ENCODE assay signal across 8 mouse cellular contexts in the genomic region with DNA sequence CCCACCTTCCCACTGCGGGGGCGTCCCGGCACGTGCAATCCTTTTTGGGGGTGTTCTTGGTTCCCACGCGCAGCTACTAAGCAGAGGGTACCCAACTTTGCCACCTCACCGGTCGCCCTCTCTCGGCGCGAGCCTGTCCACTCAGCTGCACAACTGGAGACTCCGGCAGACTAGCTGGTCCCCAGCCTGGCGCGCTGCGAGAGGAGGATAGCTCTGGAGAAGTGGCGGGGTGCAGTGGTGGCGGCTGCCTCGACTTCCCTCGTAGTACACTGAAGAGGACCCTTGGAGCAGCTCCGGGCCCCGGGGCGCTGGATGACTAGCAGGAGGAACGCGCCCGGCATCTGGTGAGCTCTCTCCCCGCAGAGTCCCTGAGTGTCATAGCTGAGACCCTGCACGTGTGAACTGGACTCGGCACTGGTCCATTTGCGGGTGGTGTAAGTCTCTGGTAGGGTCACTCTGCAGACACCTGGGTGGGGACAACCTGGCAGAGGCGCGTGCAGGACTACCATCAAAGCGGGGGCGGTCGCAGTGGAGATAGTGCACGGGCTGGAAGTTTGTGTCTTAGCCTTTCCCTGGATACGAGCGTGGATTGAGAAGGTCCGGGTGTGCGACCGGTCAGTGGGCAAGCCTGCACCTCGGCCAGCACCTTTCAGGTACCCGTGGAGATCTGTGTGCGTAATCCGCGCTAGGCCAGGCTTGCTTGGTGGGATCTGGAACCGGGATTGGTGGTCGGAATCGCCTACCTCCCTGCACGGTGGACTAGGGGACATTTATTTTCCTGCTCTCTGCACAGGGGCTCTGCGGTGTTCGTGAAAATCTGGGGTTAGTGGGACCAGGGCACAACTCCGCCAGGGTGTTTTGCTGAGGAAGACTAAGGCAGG. TPM values are rescaled to one million over a fixed set of nuclear protein-coding genes. Genes with fewer than 3 reads are reported as not detected.
DNase-seq lines count a peak whose midpoint lies in the region; ATAC-seq and TF ChIP-seq lines count a peak whose summit lies in the region.

No protein-coding gene starts in this region.

- peak overlapping the region; percentile 77 for H3K9ac ChIP-seq in heart, adult 2 months (ENCODE audit: low read depth, low read length)
- peak overlapping the region; percentile 65 for H3K9ac ChIP-seq in heart, embryonic 16.5 days (ENCODE audit: low read length)
- H3K9ac ChIP-seq in midbrain, embryonic 11.5 days (ENCODE audit: low read length) = peak overlapping the region; percentile 64

- peak; percentile 18 to 43 for DNase-seq in heart, adult 2 months
- DNase-seq in heart, adult 8-10 months (ENCODE audit: low spot score) = no peak
- DNase-seq in adrenal gland, adult 18-20 months (ENCODE audit: low spot score in 2 of 2) = peak; percentile 32 to 47
- DNase-seq in embryonic facial prominence, embryonic 10.5 days (ENCODE audit: low spot score) = no peak
- DNase-seq in layer of hippocampus, postnatal 10 days (ENCODE audit: low spot score in 2 of 2) = peak; percentile 50 to 65
- peak; percentile 96 for DNase-seq in midbrain, embryonic 11.5 days (ENCODE audit: low spot score, missing footprints)

- 0 out of 2 replicates have a peak, but pooled peaks cover 2% of the 10 kb centered on the region for H3K36me3 ChIP-seq in heart, adult 2 months (ENCODE audit: control insufficient read depth, insufficient read depth, low read length)
- H3K36me3 ChIP-seq in embryonic facial prominence, embryonic 10.5 days (replicated peaks) = peaks cover 12% of the 10 kb centered on the region
- H3K36me3 ChIP-seq in heart, embryonic 16.5 days (ENCODE audit: control insufficient read depth, insufficient read depth) = no peaks in the 10 kb centered on the region
- H3K36me3 ChIP-seq in midbrain, embryonic 11.5 days (ENCODE audit: control insufficient read depth, insufficient read depth, low read length) = no peaks in the 10 kb centered on the region
- H3K36me3 ChIP-seq in testis, adult 2 months (ENCODE audit: control insufficient read depth, insufficient read depth, low read length) = no peaks in the 10 kb centered on the region

- ATAC-seq in heart, embryonic 16.5 days (replicated peaks; ENCODE audit: extremely low read depth, insufficient read depth, low FRiP score) = peak; percentile 53
- ATAC-seq in midbrain, embryonic 11.5 days (ENCODE audit: low FRiP score) = peak; percentile 73

- H3K9me3 ChIP-seq in embryonic facial prominence, embryonic 10.5 days = no peaks in the 10 kb centered on the region
- H3K9me3 ChIP-seq in heart, embryonic 16.5 days (replicated peaks; ENCODE audit: control insufficient read depth, low read length) = no peaks in the 10 kb centered on the region
- H3K9me3 ChIP-seq in midbrain, embryonic 11.5 days (ENCODE audit: control insufficient read depth, low read length) = no peaks in the 10 kb centered on the region

- H3K4me2 ChIP-seq in heart, embryonic 16.5 days (ENCODE audit: low read depth, low read length) = peak overlapping the region; percentile 94
- peak overlapping the region; percentile 100 for H3K4me2 ChIP-seq in midbrain, embryonic 11.5 days

- H3K4me1 ChIP-seq in heart, adult 2 months (ENCODE audit: control insufficient read depth, insufficient read depth, low read length) = no peaks in the 10 kb centered on the region; the same call in 1 of the 2 replicates
- peaks cover 44% of the 10 kb centered on the region for H3K4me1 ChIP-seq in embryonic facial prominence, embryonic 10.5 days
- peaks cover 13% of the 10 kb centered on the region for H3K4me1 ChIP-seq in heart, embryonic 16.5 days (ENCODE audit: control insufficient read depth, insufficient read depth, low read length)
- H3K4me1 ChIP-seq in midbrain, embryonic 11.5 days (ENCODE audit: control insufficient read depth, insufficient read depth, low read length) = no peaks in the 10 kb centered on the region
- peaks cover 17% of the 10 kb centered on the region for H3K4me1 ChIP-seq in testis, adult 2 months (ENCODE audit: control insufficient read depth, insufficient read depth, low read length)

- H3K27ac ChIP-seq in heart, adult 2 months = peak overlapping the region; percentile 74
- peak overlapping the region; percentile 88 for H3K27ac ChIP-seq in embryonic facial prominence, embryonic 10.5 days (replicated peaks)
- no peak overlapping the region for H3K27ac ChIP-seq in heart, embryonic 16.5 days (ENCODE audit: low read length)
- H3K27ac ChIP-seq in midbrain, embryonic 11.5 days (ENCODE audit: low read depth, low read length) = no peak overlapping the region
- H3K27ac ChIP-seq in testis, adult 2 months (ENCODE audit: control insufficient read depth, insufficient read depth, low read depth, low read length) = no peak overlapping the region

- H3K27me3 ChIP-seq in heart, adult 2 months (ENCODE audit: control insufficient read depth, insufficient read depth, low read length) = no peaks in the 10 kb centered on the region
- no peaks in the 10 kb centered on the region for H3K27me3 ChIP-seq in embryonic facial prominence, embryonic 10.5 days (replicated peaks; ENCODE audit: low read depth, poor library complexity, severe bottlenecking)
- no peaks in the 10 kb centered on the region for H3K27me3 ChIP-seq in heart, embryonic 16.5 days (ENCODE audit: control insufficient read depth, insufficient read depth, low read length)
- no peaks in the 10 kb centered on the region for H3K27me3 ChIP-seq in midbrain, embryonic 11.5 days (ENCODE audit: control insufficient read depth, insufficient read depth, low read length)
- no peaks in the 10 kb centered on the region for H3K27me3 ChIP-seq in testis, adult 2 months (ENCODE audit: control insufficient read depth, insufficient read depth, low read length)

- TF ChIP-seq EP300 in heart, adult 2 months (IDR thresholded peaks at IDR 0.05; ENCODE audit: insufficient read depth, low read depth, low read length) = no peak

- TF ChIP-seq POLR2A in heart, adult 2 months (IDR thresholded peaks at IDR 0.05; ENCODE audit: insufficient read depth, low read depth, low read length) = no peak
- TF ChIP-seq POLR2A in testis, adult 2 months (IDR thresholded peaks at IDR 0.05; ENCODE audit: control insufficient read depth, low read depth, low read length) = no peak

- WGBS in heart, adult 2 months = under 1% methylated on average over 52 of the region's 52 CpGs
- WGBS in embryonic facial prominence, embryonic 10.5 days = under 1% methylated on average over 52 of the region's 52 CpGs
- WGBS in heart, embryonic 16.5 days = under 1% methylated on average over 52 of the region's 52 CpGs
- under 1% methylated on average over 52 of the region's 52 CpGs for WGBS in midbrain, embryonic 11.5 days

- TF ChIP-seq CTCF in heart, adult 2 months (IDR thresholded peaks at IDR 0.05) = 0 out of 2 replicates have a peak, but pooled peaks have one; percentile 19
- TF ChIP-seq CTCF in testis, adult 2 months (IDR thresholded peaks at IDR 0.05; ENCODE audit: control insufficient read depth, insufficient read depth, insufficient replicate concordance, low read depth, low read length) = no peak

- intact Hi-C loops in heart, adult 2 months (cut with DNase I) = loop anchor here (1.0 to 5.0 kb wide), 3 partner anchors 193 to 522 kb away; no protein-coding TSS in a partner anchor

- H3K4me3 ChIP-seq in heart, adult 2 months = peak overlapping the region; percentile 62
- H3K4me3 ChIP-seq in embryonic facial prominence, embryonic 10.5 days = peak overlapping the region; percentile 83
- peak overlapping the region; percentile 69 for H3K4me3 ChIP-seq in heart, embryonic 16.5 days (ENCODE audit: low read length)
- peak overlapping the region; percentile 52 for H3K4me3 ChIP-seq in midbrain, embryonic 11.5 days (ENCODE audit: low read depth, low read length)
- H3K4me3 ChIP-seq in testis, adult 2 months (ENCODE audit: control insufficient read depth, low read depth, low read length) = peak overlapping the region; percentile 81

- no peaks in the 10 kb centered on the region for H3K79me2 ChIP-seq in heart, adult 2 months (replicated peaks; ENCODE audit: control insufficient read depth, insufficient read depth, low read length)

RNA-seq across cellular contexts. Expression of a gene that starts 0.6 kb away (rescaled TPM):
- 10 to 100 TPM in 1 of 2 experiments, 1 to 10 TPM in 1; 7.9 to 10.6 TPM for total RNA-seq in heart, adult 2 months (2021)
- 1.8 and 2.6 TPM in 2 replicates for polyA plus RNA-seq in heart, adult 2 months (2012; rRNA removed)
- total RNA-seq in heart, adult 8-10 months (2022) = 1 to 10 TPM; 4.2 to 8.8 (median 5.5) TPM
- total RNA-seq in adrenal gland, adult 18-20 months (2021) = 10 to 100 TPM; 13.3 to 13.6 TPM
- 14.6 and 17.3 TPM in 2 replicates for polyA plus RNA-seq in embryonic facial prominence, embryonic 10.5 days (2016; fragmentation: Nextera tagmentation; extraction: Ambion mirVana)
- 7.4 and 8.7 TPM in 2 replicates for polyA plus RNA-seq in heart, embryonic 16.5 days (2015; fragmentation: Nextera tagmentation; extraction: Ambion mirVana)
- total RNA-seq in layer of hippocampus, postnatal 10 days (2021) = 10 to 100 TPM; 77.2 to 82.2 TPM
- polyA plus RNA-seq in midbrain, embryonic 11.5 days (2014; fragmentation: Nextera tagmentation; extraction: Ambion mirVana) = 3.4 and 3.5 TPM in 2 replicates
- 3.6 and 4.5 TPM in 2 replicates for polyA plus RNA-seq in testis, adult 2 months (2012; rRNA removed)

Comparison
In these comparisons a context has a peak if more than half of its experiments do, and no peak if none do; other contexts are left out.
1. DNase-seq: peak in heart, adult 2 months (2 of 2), adrenal gland, adult 18-20 months (2 of 2), layer of hippocampus, postnatal 10 days (2 of 2) and midbrain, embryonic 11.5 days (single experiment); none in heart, adult 8-10 months (single experiment) and embryonic facial prominence, embryonic 10.5 days (single experiment).
2. H3K27ac ChIP-seq: peak in heart, adult 2 months (single experiment) and embryonic facial prominence, embryonic 10.5 days (single experiment); none in heart, embryonic 16.5 days (single experiment), midbrain, embryonic 11.5 days (single experiment) and testis, adult 2 months (single experiment).
3. Peak in every context shown above with its lines, with median percentiles within 50 percentile points of each other: H3K4me3 ChIP-seq and H3K9ac ChIP-seq.